Comparison of ENCODE assay signal across 26 mouse cellular contexts in genomic region chrX:106623667-106624066, GRCm38 (mm10). TPM values are rescaled to one million over a fixed set of nuclear protein-coding genes. Genes with fewer than 3 reads are reported as not detected.
A peak's percentile ranks its signal among the peaks of the same experiment; 100 is the strongest.
DNase-seq lines count a peak whose midpoint lies in the region; ATAC-seq and TF ChIP-seq lines count a peak whose summit lies in the region.
"Had no signal": no experiment of that assay in that cellular context is flagged by ENCODE, and none has a peak within 500 bp of the region (broad histone marks: within the 10 kb centered on the region; RNA-seq: fewer than 3 reads in every experiment).

No protein-coding gene starts in this region.

- no peak for TF ChIP-seq CTCF in MEL (IDR thresholded peaks at IDR 0.05 in 2 of 3, conservative IDR thresholded peaks at IDR 0.05 in 1 of 3; ENCODE audit: control insufficient read depth in 1 of 3, insufficient read depth in 1 of 3, low read depth in 2 of 3, low read length in 3 of 3, poor library complexity in 1 of 3, severe bottlenecking in 1 of 3)
- no peak for TF ChIP-seq CTCF in thymus, adult 2 months (IDR thresholded peaks at IDR 0.05; ENCODE audit: borderline replicate concordance, control insufficient read depth, extremely low read depth, insufficient read depth, low read length, poor library complexity)

- H3K4me1 ChIP-seq in limb, embryonic 14.5 days (ENCODE audit: control insufficient read depth, insufficient read depth, low read length) = no peaks in the 10 kb centered on the region
- H3K4me1 ChIP-seq in limb, embryonic 10.5 days = no peaks in the 10 kb centered on the region
- H3K4me1 ChIP-seq in MEL (ENCODE audit: control insufficient read depth in 1 of 2, insufficient read depth in 2 of 2, low read length in 2 of 2) = peaks cover 0 to 3% of the 10 kb centered on the region in 2 experiments; a peak in 1 of 4 replicates
- no peaks in the 10 kb centered on the region for H3K4me1 ChIP-seq in thymus, adult 2 months (replicated peaks; ENCODE audit: control insufficient read depth, insufficient read depth, low read length)
- H3K4me1 ChIP-seq: embryonic facial prominence, embryonic 15.5 days; forebrain, embryonic 10.5 days; heart, embryonic 12.5 days; hindbrain, embryonic 15.5 days had no signal

- no peaks in the 10 kb centered on the region for H3K36me3 ChIP-seq in limb, embryonic 14.5 days (ENCODE audit: control insufficient read depth, insufficient read depth, low read length)
- H3K36me3 ChIP-seq in limb, embryonic 10.5 days = no peaks in the 10 kb centered on the region
- peaks cover 0 to 3% of the 10 kb centered on the region in 2 experiments; a peak in 2 of 4 replicates for H3K36me3 ChIP-seq in MEL (ENCODE audit: control insufficient read depth in 1 of 2, insufficient read depth in 2 of 2, low read length in 2 of 2)
- no peaks in the 10 kb centered on the region for H3K36me3 ChIP-seq in splenic B cell, adult 2 months (ENCODE audit: control insufficient read depth, insufficient read depth, low read length, poor library complexity, severe bottlenecking)
- no peaks in the 10 kb centered on the region for H3K36me3 ChIP-seq in thymus, adult 2 months (ENCODE audit: control insufficient read depth, insufficient read depth, low read length)
- H3K36me3 ChIP-seq: embryonic facial prominence, embryonic 15.5 days; forebrain, embryonic 10.5 days; G1E; heart, embryonic 12.5 days; hindbrain, embryonic 15.5 days had no signal

- H3K27me3 ChIP-seq in limb, embryonic 14.5 days (ENCODE audit: control insufficient read depth, insufficient read depth, low read length) = no peaks in the 10 kb centered on the region
- H3K27me3 ChIP-seq in limb, embryonic 10.5 days (ENCODE audit: low read depth, poor library complexity, severe bottlenecking) = no peaks in the 10 kb centered on the region
- no peaks in the 10 kb centered on the region for H3K27me3 ChIP-seq in MEL (ENCODE audit: control insufficient read depth in 1 of 2, insufficient read depth in 2 of 2, low read length in 2 of 2)
- no peaks in the 10 kb centered on the region for H3K27me3 ChIP-seq in splenic B cell, adult 2 months (ENCODE audit: control insufficient read depth, insufficient read depth, low read length, poor library complexity, severe bottlenecking)
- H3K27me3 ChIP-seq in thymus, adult 2 months (ENCODE audit: control insufficient read depth, insufficient read depth, low read length) = no peaks in the 10 kb centered on the region
- H3K27me3 ChIP-seq: embryonic facial prominence, embryonic 15.5 days; heart, embryonic 12.5 days; hindbrain, embryonic 15.5 days had no signal

- TF ChIP-seq RAD21 in MEL (IDR thresholded peaks at IDR 0.05; ENCODE audit: low read depth, low read length) = no peak

- TF ChIP-seq EP300 in MEL (IDR thresholded peaks at IDR 0.05; ENCODE audit: low read depth in 1 of 2, low read length in 2 of 2) = peak; percentile 8 to 12; a peak in 1 of 4 replicates

- no peak for TF ChIP-seq POLR2A in limb, embryonic 14.5 days (IDR thresholded peaks at IDR 0.05; ENCODE audit: borderline replicate concordance, extremely low read depth, insufficient read depth, insufficient read length)
- TF ChIP-seq POLR2A in MEL (IDR thresholded peaks at IDR 0.05; ENCODE audit: control insufficient read depth in 1 of 2, insufficient read depth in 1 of 2, low read depth in 1 of 2, low read length in 2 of 2, poor library complexity in 1 of 2) = no peak
- TF ChIP-seq POLR2A in thymus, adult 2 months (IDR thresholded peaks at IDR 0.05; ENCODE audit: control insufficient read depth, extremely low read depth, insufficient read depth, low read length, poor library complexity) = no peak

- no peak overlapping the region for H3K4me2 ChIP-seq in limb, embryonic 14.5 days (replicated peaks; ENCODE audit: low read depth, low read length, severe bottlenecking)
- H3K4me2 ChIP-seq: embryonic facial prominence, embryonic 15.5 days; heart, embryonic 12.5 days; hindbrain, embryonic 15.5 days had no signal

- H3K9ac ChIP-seq in limb, embryonic 14.5 days (ENCODE audit: low read depth, low read length, severe bottlenecking) = no peak overlapping the region
- no peak overlapping the region for H3K9ac ChIP-seq in MEL (ENCODE audit: control insufficient read depth, low read depth, low read length, poor library complexity, severe bottlenecking)
- H3K9ac ChIP-seq: embryonic facial prominence, embryonic 15.5 days; heart, embryonic 12.5 days; hindbrain, embryonic 15.5 days; liver, postnatal 0 days had no signal

- 23% methylated on average over 3 of the region's 3 CpGs for WGBS in limb, embryonic 14.5 days
- 35% methylated on average over 3 of the region's 3 CpGs for WGBS in limb, embryonic 10.5 days
- WGBS in thymus, adult 2 months = 4% methylated on average over 3 of the region's 3 CpGs

- DNase-seq in limb, embryonic 14.5 days (ENCODE audit: low spot score) = peak; percentile 26
- DNase-seq in limb, embryonic 10.5 days (ENCODE audit: low spot score) = no peak
- DNase-seq in MEL (ENCODE audit: low read depth, low spot score) = peak; percentile 73
- peak; percentile 7 for DNase-seq in forelimb bud, embryonic 11.5 days (ENCODE audit: low read depth, low spot score)
- peak; percentile 26 for DNase-seq in splenic B cell, adult 2 months (ENCODE audit: low read depth, low spot score)
- DNase-seq in cerebellum, adult 9-11 months = no peak
- DNase-seq in thymus, adult 2 months = no peak
- DNase-seq: adrenal gland, adult 2 months; cerebellum, adult 11-12 months; gastrocnemius, postnatal 25 days; heart, postnatal 36 days; kidney, adult 18-20 months; kidney, postnatal 36 days; layer of hippocampus, adult 9-11 months; liver; liver, postnatal 0 days; midbrain, embryonic 14.5 days; right cerebral cortex, adult 18-20 months; thymus, postnatal 14 days had no signal

- H3K4me3 ChIP-seq in limb, embryonic 14.5 days (replicated peaks; ENCODE audit: low read length) = no peak overlapping the region
- H3K4me3 ChIP-seq in limb, embryonic 10.5 days = no peak overlapping the region
- H3K4me3 ChIP-seq in MEL (ENCODE audit: control insufficient read depth in 1 of 2, insufficient read depth in 1 of 2, low read depth in 2 of 2, low read length in 2 of 2) = no peak overlapping the region; a peak in 1 of 4 replicates
- no peak overlapping the region for H3K4me3 ChIP-seq in thymus, adult 2 months (ENCODE audit: control insufficient read depth, insufficient read depth, low read length)
- H3K4me3 ChIP-seq: embryonic facial prominence, embryonic 15.5 days; forebrain, embryonic 10.5 days; heart, embryonic 12.5 days; hindbrain, embryonic 15.5 days had no signal

- no peak for ATAC-seq in limb, embryonic 14.5 days (ENCODE audit: low FRiP score, low read depth)
- ATAC-seq: liver, postnatal 0 days had no signal

- H3K79me2 ChIP-seq in MEL (ENCODE audit: control insufficient read depth, insufficient read depth, low read length, poor library complexity) = no peaks in the 10 kb centered on the region

- H3K27ac ChIP-seq in limb, embryonic 14.5 days (replicated peaks; ENCODE audit: low read depth, low read length) = no peak overlapping the region
- no peak overlapping the region for H3K27ac ChIP-seq in limb, embryonic 10.5 days
- peak overlapping the region; percentile 22 for H3K27ac ChIP-seq in MEL (ENCODE audit: control insufficient read depth, low read depth, low read length)
- no peak overlapping the region for H3K27ac ChIP-seq in thymus, adult 2 months (ENCODE audit: control insufficient read depth, insufficient read depth, low read length)
- H3K27ac ChIP-seq: embryonic facial prominence, embryonic 15.5 days; forebrain, embryonic 10.5 days; hindbrain, embryonic 15.5 days; stomach, postnatal 0 days had no signal

- no peaks in the 10 kb centered on the region for H3K9me3 ChIP-seq in limb, embryonic 14.5 days (ENCODE audit: control insufficient read depth, low read length)
- H3K9me3 ChIP-seq in limb, embryonic 10.5 days (replicated peaks) = no peaks in the 10 kb centered on the region
- no peaks in the 10 kb centered on the region for H3K9me3 ChIP-seq in MEL (replicated peaks; ENCODE audit: insufficient read depth, low read length)
- H3K9me3 ChIP-seq: embryonic facial prominence, embryonic 15.5 days; forebrain, embryonic 10.5 days; G1E; heart, embryonic 12.5 days; hindbrain, embryonic 15.5 days had no signal

TF ChIP-seq in MEL, 35 proteins besides CTCF, POLR2A, EP300 and RAD21:
- TF ChIP-seq MYC (IDR thresholded peaks at IDR 0.05; ENCODE audit: low read depth, low read length) (no peak), POLR2AphosphoS5 (IDR thresholded peaks at IDR 0.05; ENCODE audit: borderline replicate concordance, low read depth, low read length) (no peak), POLR2AphosphoS2 (IDR thresholded peaks at IDR 0.05; ENCODE audit: low read length) (no peak), BHLHE40 (IDR thresholded peaks at IDR 0.05; ENCODE audit: borderline replicate concordance, low read depth, low read length) (peak; percentile 8; the same call in 1 of the 2 replicates), NELFE (IDR thresholded peaks at IDR 0.05; ENCODE audit: low read depth, low read length) (no peak), ETS1 (IDR thresholded peaks at IDR 0.05; ENCODE audit: low read depth, low read length) (peak; percentile 47; the same call in 1 of the 2 replicates), GABPA (IDR thresholded peaks at IDR 0.05; ENCODE audit: low read depth, low read length) (no peak)
TF ChIP-seq in MEL: peak in this region for 2.

RNA-seq across cellular contexts. Expression of gene Cysltr1, which starts 20.2 kb away (rescaled TPM):
- polyA plus RNA-seq in limb, embryonic 14.5 days (2012; rRNA removed) = 1.0 and 1.3 TPM in 2 replicates
- 1.8 and 2.1 TPM in 2 replicates for polyA plus RNA-seq in limb, embryonic 14.5 days (2014; fragmentation: Nextera tagmentation; extraction: Ambion mirVana)
- 2.3 and 3.4 TPM in 2 replicates for polyA plus RNA-seq in limb, embryonic 10.5 days (2016; fragmentation: Nextera tagmentation; extraction: Ambion mirVana)
- total RNA-seq in MEL (2012; rRNA removed) = 0.04 and 0.29 TPM in 2 replicates
- polyA plus RNA-seq in MEL (2012; ENCODE audit: insufficient read depth in 1 of 2, insufficient read length in 2 of 2, low read depth in 1 of 2, low replicate concordance in 2 of 2, missing spikeins in 1 of 2) = under 1 TPM in 1 of 2 experiments, not detected in 1; 0.13 TPM
- polyA plus RNA-seq in thymus, adult 2 months (2012; rRNA removed) = 0.48 and 1.1 TPM in 2 replicates
- polyA plus RNA-seq: C2C12, G1E had no signal

RNA-seq across cellular contexts. Expression of gene Gm5127, which starts 40.7 kb away (rescaled TPM):
- 0.08 and 0.11 TPM in 2 replicates for polyA plus RNA-seq in limb, embryonic 14.5 days (2012; rRNA removed)
- 0.19 TPM in 1 of 2 replicates, not detected in the other for polyA plus RNA-seq in limb, embryonic 14.5 days (2014; fragmentation: Nextera tagmentation; extraction: Ambion mirVana)
- polyA plus RNA-seq in limb, embryonic 10.5 days (2016; fragmentation: Nextera tagmentation; extraction: Ambion mirVana) = 0.65 and 1.1 TPM in 2 replicates
- total RNA-seq in MEL (2012; rRNA removed) = not detected in 2 replicates
- polyA plus RNA-seq in MEL (2012; ENCODE audit: insufficient read depth in 1 of 2, insufficient read length in 2 of 2, low read depth in 1 of 2, low replicate concordance in 2 of 2, missing spikeins in 1 of 2) = not detected
- polyA plus RNA-seq in thymus, adult 2 months (2012; rRNA removed) = 0.07 TPM in 1 of 2 replicates, not detected in the other
- total RNA-seq: adrenal gland, adult 2 months; G1E; gastrocnemius, postnatal 25 days; heart, postnatal 36 days had no signal
- polyA plus RNA-seq: adrenal gland, adult 2 months; C2C12; G1E; heart, embryonic 12.5 days; liver, postnatal 0 days had no signal

Comparison
In these comparisons a context has a peak if more than half of its experiments do, and no peak if none do; other contexts are left out.
1. DNase-seq: peak in limb, embryonic 14.5 days (single experiment), MEL (single experiment), forelimb bud, embryonic 11.5 days (single experiment) and splenic B cell, adult 2 months (single experiment); none in limb, embryonic 10.5 days (single experiment), cerebellum, adult 9-11 months (single experiment) and thymus, adult 2 months (single experiment).